Mouse (Mus musculus): Measurements from ENCODE around the gene Zc3h12a. TPM values are rescaled to one million over a fixed set of nuclear protein-coding genes. Genes with fewer than 3 reads are reported as not detected.

Gene Zc3h12a
- total RNA-seq, 2 experiments from 2014 or later = 0.54 to 0.70 TPM

GRCm38 (mm10) chr4:125119721-125120120, 7.9 kb downstream of the Zc3h12a start:
- intact Hi-C loops (cut with DNase I) = no loop called here
- DNase-seq (ENCODE audit: low spot score in 2 of 2) = no peak

DNA sequence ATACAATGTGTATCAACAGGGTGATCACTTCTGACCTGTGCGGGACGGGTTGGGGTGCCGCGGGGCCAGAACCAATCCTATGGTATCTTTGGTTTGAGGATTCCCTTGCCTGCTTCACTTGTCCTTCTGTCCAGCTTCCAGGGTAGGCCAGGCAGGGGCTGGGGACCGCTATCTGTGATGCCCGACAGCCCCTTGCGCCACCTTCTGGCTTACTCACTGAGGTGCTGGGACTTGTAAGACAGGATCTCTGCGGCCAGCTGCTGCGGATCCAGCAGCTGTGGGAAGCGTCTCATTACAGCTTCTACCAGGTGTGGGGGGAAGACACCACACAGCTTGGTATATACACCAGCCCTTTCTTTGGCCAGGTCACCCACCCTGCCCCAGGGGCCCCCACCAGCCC, 8.6 kb downstream of the Zc3h12a start:
- DNase-seq (ENCODE audit: low spot score in 2 of 2) = no peak
- intact Hi-C loops (cut with DNase I) = no loop called here

DNA sequence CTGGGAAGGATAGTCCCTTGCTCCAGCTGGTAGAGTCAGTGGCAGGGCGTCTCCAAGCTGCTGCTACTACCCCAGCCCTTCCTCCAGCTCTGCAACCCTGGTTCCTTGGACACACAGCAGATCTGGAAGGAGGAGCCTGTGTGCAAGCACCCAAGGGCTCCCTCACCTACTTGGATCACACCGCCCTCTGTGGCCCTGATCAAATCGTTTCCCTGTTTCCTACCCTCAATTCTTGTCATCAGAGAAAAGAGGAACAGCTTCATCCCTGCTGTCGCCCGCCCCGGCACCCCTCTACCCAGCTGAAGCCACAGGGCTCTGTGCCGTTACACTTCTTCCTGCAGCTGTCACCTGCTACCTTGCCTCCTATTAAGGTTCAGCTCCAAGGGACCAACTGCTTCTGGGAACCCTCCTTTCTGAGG, 9.7 kb downstream of the Zc3h12a start:
- intact Hi-C loops (cut with DNase I) = no loop called here
- no peak for DNase-seq (ENCODE audit: low spot score in 2 of 2)

GRCm38 (mm10) chr4:125116929-125117328, 10.7 kb downstream of the Zc3h12a start:
- DNase-seq (ENCODE audit: low spot score in 2 of 2) = no peak
- intact Hi-C loops (cut with DNase I) = no loop called here

DNA sequence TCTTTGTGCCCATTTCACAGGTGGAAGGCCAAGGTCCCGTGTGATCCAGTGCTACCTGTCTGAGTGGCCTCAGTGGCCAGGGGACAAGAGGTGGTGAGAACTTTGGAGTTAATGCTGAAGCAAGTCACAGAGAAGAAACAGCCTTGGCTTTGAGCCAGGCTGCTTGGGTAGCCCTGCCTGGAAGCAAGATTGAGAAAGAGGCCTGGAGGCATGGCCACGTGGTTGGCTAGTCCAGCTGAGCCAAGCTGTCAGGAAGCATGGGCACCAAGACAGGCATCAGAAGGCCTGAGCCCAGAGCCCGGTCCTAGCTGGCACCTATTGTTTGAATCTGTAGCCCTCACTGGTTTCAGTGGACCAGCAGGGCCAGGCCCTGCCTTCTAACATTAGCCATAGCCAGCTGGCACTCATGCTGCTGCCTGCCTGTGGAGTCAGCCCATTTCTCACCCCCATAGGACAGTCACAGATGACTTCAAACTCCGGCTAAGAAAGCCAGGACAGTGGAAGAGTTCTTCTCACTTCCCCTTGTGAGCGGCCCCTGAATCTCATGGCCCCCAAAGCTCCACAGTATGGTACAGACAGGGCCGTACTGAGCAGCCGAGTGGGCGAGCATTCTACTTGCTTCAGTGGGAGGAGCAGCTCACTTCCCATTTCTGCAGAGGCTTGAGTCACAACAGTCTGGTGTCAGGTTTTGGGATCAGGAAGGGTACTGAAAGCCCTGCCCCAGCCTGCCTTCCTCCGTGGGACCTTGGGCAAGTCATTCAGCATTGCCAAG, 11.4 kb downstream of the Zc3h12a start:
- intact Hi-C loops (cut with DNase I) = no loop called here
- peak; percentile 56 to 58 for DNase-seq (ENCODE audit: low spot score in 2 of 2)

GRCm38 (mm10) chr4:125115710-125116089, 11.9 kb downstream of the Zc3h12a start:
- peak in 1 of 2 experiments; percentile 34 for DNase-seq (ENCODE audit: low spot score in 2 of 2)
- intact Hi-C loops (cut with DNase I) = no loop called here

- intact Hi-C loops (cut with DNase I) = no loop called here
- DNase-seq (ENCODE audit: low spot score in 2 of 2) = no peak
Observed at GRCm38 (mm10) chr4:125115081-125115480, 12.6 kb downstream of the Zc3h12a start.

DNA sequence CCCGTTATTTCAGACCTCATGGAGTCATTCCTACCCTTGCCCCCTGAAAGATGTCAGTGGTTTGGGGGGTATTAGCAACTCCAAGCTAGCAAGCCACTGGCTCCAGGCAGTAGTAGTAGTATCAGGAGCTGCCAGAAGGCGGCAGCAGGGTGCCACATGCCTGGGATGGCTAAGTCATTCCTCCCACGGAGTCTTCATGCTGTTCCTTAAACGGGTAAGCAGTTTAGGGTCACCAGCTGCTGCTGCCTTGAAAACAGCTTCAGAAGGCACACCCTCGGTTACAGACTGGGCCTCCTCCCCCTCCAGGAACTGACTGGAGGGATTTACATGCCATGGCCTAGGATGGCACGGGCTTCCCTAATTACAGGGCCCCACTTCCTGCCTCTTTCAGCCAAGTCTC, 13.0 kb downstream of the Zc3h12a start:
- intact Hi-C loops (cut with DNase I) = no loop called here
- peak; percentile 85 to 86 for DNase-seq (ENCODE audit: low spot score in 2 of 2)

- intact Hi-C loops (cut with DNase I) = no loop called here
- DNase-seq (ENCODE audit: low spot score in 2 of 2) = no peak
Observed at GRCm38 (mm10) chr4:125105354-125105753, 22.3 kb downstream of the Zc3h12a start.

GRCm38 (mm10) chr4:125101334-125101733, 26.3 kb downstream of the Zc3h12a start:
- no peak for DNase-seq (ENCODE audit: low spot score in 2 of 2)
- intact Hi-C loops (cut with DNase I) = no loop called here

DNA sequence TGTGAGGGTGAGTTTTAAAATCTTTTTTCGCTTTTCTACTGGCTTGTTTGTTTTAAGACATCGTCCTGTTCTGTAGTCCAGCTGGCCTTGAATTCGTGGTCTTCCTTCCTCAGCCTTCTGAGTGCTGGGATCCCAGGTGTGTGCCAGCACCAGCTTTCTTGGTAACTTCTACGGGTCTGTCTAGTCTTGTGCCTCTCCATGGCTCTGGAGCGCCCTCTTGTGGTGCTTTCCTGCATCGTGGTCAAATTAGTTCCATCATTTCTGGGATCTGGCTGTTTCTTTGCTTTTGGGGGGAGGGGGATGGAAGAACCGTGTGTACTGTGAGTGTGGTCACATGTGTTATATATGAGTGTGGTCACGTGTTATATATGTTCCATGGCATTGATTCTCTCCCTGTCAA, 28.2 kb downstream of the Zc3h12a start:
- DNase-seq (ENCODE audit: low spot score in 2 of 2) = peak; percentile 76 to 80
- intact Hi-C loops (cut with DNase I) = loop anchor here (2.0 kb wide), 1 partner anchor 157 kb away; no protein-coding TSS in a partner anchor

DNA sequence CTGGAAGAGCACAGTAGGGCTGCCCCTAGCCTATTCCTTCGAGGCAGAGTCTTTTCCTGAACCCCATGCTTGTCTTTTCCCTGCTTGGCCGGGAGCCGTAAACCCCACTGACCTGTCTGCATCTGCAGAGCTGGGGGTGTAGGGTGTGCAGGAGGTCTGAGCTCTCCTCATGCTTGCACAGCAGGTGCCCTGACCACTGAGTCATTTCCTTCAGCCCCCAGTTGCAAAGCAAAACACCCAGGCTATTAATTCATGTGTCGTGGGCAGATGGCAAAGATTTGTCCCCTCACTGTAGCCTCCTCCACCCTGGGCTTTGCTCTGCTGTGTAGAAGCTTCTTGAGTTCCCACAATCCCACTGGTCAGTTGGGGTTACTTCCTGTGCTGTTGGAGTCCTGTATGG, 30.2 kb downstream of the Zc3h12a start:
- intact Hi-C loops (cut with DNase I) = no loop called here
- DNase-seq (ENCODE audit: low spot score in 2 of 2) = no peak

- DNase-seq (ENCODE audit: low spot score in 2 of 2) = no peak
- intact Hi-C loops (cut with DNase I) = no loop called here
Observed at GRCm38 (mm10) chr4:125096066-125096465, 31.6 kb downstream of the Zc3h12a start.

GRCm38 (mm10) chr4:125093031-125093430, 34.6 kb downstream of the Zc3h12a start:
- DNase-seq (ENCODE audit: low spot score in 2 of 2) = no peak
- intact Hi-C loops (cut with DNase I) = no loop called here

GRCm38 (mm10) chr4:125085346-125085841, 42.2 kb downstream of the Zc3h12a start:
- intact Hi-C loops (cut with DNase I) = loop anchor here (2.0 kb wide), 1 partner anchor 19 kb away; the partner anchor contains the start of gene Snip1
- DNase-seq (ENCODE audit: low spot score in 2 of 2) = peak; percentile 68 to 81

DNA sequence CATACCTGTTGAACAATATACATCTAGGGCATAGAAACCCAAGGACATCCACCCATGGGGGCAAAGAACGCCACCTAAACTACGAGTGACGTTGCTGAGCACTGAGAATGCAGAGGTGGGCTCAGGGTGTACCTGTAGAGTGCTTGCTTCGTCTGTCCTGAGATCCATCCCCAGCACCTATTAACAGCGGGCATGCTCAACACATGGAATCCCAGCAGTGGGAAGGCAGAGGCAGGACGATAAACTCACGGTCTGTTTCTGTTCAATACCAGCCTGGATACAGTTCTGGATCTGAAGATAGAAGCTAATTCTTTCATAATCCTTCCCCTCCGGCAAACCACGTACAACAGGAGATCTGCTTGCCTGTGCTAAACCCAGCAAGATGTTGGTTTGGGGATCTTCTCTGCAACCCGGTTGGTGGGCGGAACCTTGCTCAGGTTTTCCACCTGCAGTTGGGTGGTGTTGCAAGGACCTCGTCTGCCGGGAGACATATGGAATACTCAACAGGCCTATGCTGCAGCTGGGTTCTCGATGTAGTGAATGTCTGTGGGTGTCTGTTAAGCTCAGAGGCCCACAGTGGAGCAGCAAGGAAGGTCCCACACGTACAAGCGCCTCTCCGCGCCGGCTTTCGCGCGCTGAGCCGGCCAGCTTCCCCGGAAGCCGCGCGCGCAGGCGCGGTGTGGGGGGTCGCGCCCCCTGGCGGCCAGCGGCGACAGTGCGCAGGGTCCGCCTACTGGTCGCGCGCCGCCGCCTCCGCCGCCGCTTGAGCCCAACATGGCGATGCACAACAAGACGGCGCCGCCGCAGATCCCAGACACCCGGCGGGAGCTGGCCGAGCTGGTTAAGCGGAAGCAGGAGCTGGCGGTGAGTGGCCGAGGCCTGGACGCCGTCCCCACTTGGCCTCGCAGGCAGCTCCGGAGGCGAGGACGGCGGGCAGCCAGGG, 43.0 kb downstream of the Zc3h12a start, which contains the start of gene Meaf6:
TSS of gene Meaf6 (plus strand) at position 732 of the 943 bp plus-strand sequence.
- intact Hi-C loops (cut with DNase I) = loop anchor here (2.0 kb wide), 1 partner anchor 18 kb away; the partner anchor contains the start of gene Snip1
- peak; percentile 92 to 94 for DNase-seq (ENCODE audit: low spot score in 2 of 2)

DNA sequence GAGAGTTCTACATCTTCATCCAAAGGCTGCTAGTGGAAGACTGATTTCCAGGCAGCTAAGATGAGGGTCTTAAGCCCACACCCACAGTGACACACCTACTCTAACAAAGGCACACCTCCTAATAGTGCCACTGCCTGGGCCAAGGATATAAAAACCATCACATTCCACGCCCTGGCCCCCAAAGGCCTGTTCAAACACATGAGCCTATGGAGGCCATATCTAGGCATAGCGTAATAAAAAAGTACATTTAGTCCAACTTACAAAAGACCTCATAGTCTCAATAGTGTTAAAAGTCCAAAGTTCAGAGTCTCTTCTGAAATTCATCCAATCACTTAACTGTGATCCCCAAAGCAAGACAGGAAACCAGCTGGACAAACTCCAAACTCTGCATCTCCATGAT, 48.9 kb downstream of the Zc3h12a start:
- no peak for DNase-seq (ENCODE audit: low spot score in 2 of 2)
- intact Hi-C loops (cut with DNase I) = no loop called here

- DNase-seq (ENCODE audit: low spot score in 2 of 2) = no peak
Observed at GRCm38 (mm10) chr4:125077700-125078099, 49.9 kb downstream of the Zc3h12a start.

More at GRCm38 (mm10) chr4:125077700-125078099, 49.9 kb downstream of the Zc3h12a start:
- intact Hi-C loops (cut with DNase I) = no loop called here

Measured in left cerebral cortex, postnatal 36 days (tissue).